Mouse (Mus musculus): Measurements from ENCODE around the gene Ccdc102a.

DNA sequence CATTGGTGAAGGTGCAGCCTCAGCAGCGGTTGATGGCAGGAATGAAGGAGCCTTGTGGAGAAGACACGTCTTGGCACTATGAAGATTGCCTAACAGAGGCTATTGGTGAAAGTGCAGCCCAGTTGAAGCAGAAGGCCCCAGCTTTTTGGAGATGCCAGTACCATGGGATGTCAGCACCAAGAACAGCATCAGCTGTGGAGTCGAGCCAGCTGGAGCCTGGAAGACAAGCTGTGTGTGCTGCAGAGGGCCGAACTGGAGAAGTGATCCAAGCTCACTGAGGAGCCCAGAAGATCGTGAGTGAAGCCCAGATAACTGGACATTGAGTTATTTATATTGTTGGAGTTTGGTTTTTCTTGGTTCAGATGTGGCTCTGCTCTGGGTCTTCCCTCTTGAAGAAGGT is 34.2 kb upstream of the Ccdc102a start:
- TF ChIP-seq CTCF (IDR thresholded peaks at IDR 0.05; ENCODE audit: control insufficient read depth, insufficient read depth, low read length), result no peak
- TF ChIP-seq POLR2A (IDR thresholded peaks at IDR 0.05; ENCODE audit: borderline replicate concordance, control insufficient read depth, low read depth, low read length), result no peak
